Mouse (Mus musculus) spleen, adult 2 months (tissue): Measurements from ENCODE around the gene Ttll9.

Experiments used
- CTCF ChIP-seq: fragments of 200-500 bp; IDR thresholded peaks from 2 replicates; pipeline ENCODE4 v1.5.1; 2011; ENCODE audit warnings: mild to moderate bottlenecking, inconsistent platforms; ENCODE audit not compliant: insufficient read depth, insufficient read length, insufficient replicate concordance; ENCODE audit errors: extremely low read depth
- POLR2A ChIP-seq: fragments of 200-500 bp; IDR thresholded peaks from 2 replicates; pipeline ENCODE4 v1.6.1; 2011; ENCODE audit warnings: low read depth, low read length, inconsistent platforms

DNA sequence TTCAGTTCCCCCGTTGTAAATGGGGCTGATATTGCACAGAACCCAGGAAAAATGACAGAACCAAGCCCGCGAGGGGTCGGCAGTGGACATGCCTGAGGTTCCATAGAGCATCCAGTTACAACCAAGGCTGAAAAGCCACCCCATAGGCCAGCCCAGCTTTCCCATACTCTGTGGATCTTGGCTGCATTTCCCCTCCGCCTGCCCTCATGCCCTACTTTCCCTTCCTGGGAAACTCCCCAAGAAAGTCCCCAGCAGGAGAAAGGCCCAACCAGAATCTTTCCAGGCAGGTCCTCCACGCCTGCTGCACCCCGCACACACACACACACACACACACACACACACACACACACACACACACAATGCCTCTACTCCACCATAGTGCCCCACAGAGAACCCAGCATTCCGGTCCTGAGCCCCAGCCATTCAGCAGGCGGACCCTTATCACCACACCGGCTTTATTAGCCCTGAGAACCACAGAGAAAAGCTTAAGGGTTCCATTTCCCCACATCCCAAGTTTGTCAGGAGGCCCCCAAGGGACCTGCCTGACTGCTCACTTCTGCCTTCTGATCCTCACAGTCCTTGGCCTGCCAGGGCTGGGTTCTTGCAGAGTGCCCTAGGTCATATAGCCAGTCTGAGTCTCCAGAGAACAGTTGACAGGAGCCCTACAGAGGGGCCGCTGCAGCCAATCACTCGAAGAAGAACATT lies 30.7 kb upstream of the Ttll9 start:
- TF ChIP-seq CTCF, result no peak
- TF ChIP-seq POLR2A, result no peak
